Mouse (Mus musculus): ENCODE data around the gene Gm6356. TPM values are rescaled to one million over a fixed set of nuclear protein-coding genes. Genes with fewer than 3 reads are reported as not detected.
"Not testable (repeated sequence)": the region's sequence is repeated elsewhere in the genome, so short reads cannot be mapped to it uniquely, and the experiment has no call there.

Gene Gm6356
- polyA plus RNA-seq (2012; ENCODE audit: insufficient read depth, insufficient read length, low replicate concordance, missing spikeins) = not detected in 2 replicates

GRCm38 (mm10) chr14:6973718-6974117 lies at the start of gene Gm6356:
Gene Gm6356 (minus strand): TSS chr14:6973818.
- WGBS = 68% methylated on average over 1 of the region's 2 CpGs
- not testable (repeated sequence) for H3K27ac ChIP-seq (ENCODE audit: insufficient read depth, low read depth, low read length)

More at GRCm38 (mm10) chr14:6973718-6974117, at the start of gene Gm6356:
- H3K4me1 ChIP-seq (ENCODE audit: control insufficient read depth, insufficient read depth, low read length); H3K4me3 ChIP-seq (ENCODE audit: insufficient read depth, low read depth, low read length): not testable (repeated sequence)

Other genes starting within 250 kb of the Gm6356 start
- gene Gm3636, start 231.5 kb downstream of the Gm6356 start, polyA plus RNA-seq (2012; ENCODE audit: insufficient read depth, insufficient read length, low replicate concordance, missing spikeins) = not detected in 2 replicates
- not detected in 2 replicates for gene Gm8362, start 199.4 kb downstream of the Gm6356 start, polyA plus RNA-seq (2012; ENCODE audit: insufficient read depth, insufficient read length, low replicate concordance, missing spikeins)
- not detected in 2 replicates for gene Gm3642, start 133.5 kb downstream of the Gm6356 start, polyA plus RNA-seq (2012; ENCODE audit: insufficient read depth, insufficient read length, low replicate concordance, missing spikeins)
- gene Gm3667, start 83.9 kb downstream of the Gm6356 start, polyA plus RNA-seq (2012; ENCODE audit: insufficient read depth, insufficient read length, low replicate concordance, missing spikeins) = not detected in 2 replicates
- gene Gm10406, start 53.6 kb upstream of the Gm6356 start, polyA plus RNA-seq (2012; ENCODE audit: insufficient read depth, insufficient read length, low replicate concordance, missing spikeins) = not detected in 2 replicates
- not detected in 2 replicates for gene Gm3685, start 71.2 kb upstream of the Gm6356 start, polyA plus RNA-seq (2012; ENCODE audit: insufficient read depth, insufficient read length, low replicate concordance, missing spikeins)
- not detected in 2 replicates for gene Gm3696, start 126.8 kb upstream of the Gm6356 start, polyA plus RNA-seq (2012; ENCODE audit: insufficient read depth, insufficient read length, low replicate concordance, missing spikeins)
- gene Gm6676, start 151.6 kb upstream of the Gm6356 start, polyA plus RNA-seq (2012; ENCODE audit: insufficient read depth, insufficient read length, low replicate concordance, missing spikeins) = not detected in 2 replicates
- gene Gm3512, start 200.7 kb upstream of the Gm6356 start, polyA plus RNA-seq (2012; ENCODE audit: insufficient read depth, insufficient read length, low replicate concordance, missing spikeins) = not detected in 2 replicates
- not detected in 2 replicates for gene Gm16434, start 220.7 kb upstream of the Gm6356 start, polyA plus RNA-seq (2012; ENCODE audit: insufficient read depth, insufficient read length, low replicate concordance, missing spikeins)

Data from olfactory bulb, adult 2 months (tissue).